Mouse (Mus musculus) embryo, embryonic 9.5 days (tissue): ENCODE data around the gene Ndufb2.

Source experiments
- DNase-seq: peaks from one replicate; pipeline ENCODE4 v3.0.0-alpha.2; 2017; ENCODE audit errors: extremely low spot score

The Ndufb2 gene

DNA sequence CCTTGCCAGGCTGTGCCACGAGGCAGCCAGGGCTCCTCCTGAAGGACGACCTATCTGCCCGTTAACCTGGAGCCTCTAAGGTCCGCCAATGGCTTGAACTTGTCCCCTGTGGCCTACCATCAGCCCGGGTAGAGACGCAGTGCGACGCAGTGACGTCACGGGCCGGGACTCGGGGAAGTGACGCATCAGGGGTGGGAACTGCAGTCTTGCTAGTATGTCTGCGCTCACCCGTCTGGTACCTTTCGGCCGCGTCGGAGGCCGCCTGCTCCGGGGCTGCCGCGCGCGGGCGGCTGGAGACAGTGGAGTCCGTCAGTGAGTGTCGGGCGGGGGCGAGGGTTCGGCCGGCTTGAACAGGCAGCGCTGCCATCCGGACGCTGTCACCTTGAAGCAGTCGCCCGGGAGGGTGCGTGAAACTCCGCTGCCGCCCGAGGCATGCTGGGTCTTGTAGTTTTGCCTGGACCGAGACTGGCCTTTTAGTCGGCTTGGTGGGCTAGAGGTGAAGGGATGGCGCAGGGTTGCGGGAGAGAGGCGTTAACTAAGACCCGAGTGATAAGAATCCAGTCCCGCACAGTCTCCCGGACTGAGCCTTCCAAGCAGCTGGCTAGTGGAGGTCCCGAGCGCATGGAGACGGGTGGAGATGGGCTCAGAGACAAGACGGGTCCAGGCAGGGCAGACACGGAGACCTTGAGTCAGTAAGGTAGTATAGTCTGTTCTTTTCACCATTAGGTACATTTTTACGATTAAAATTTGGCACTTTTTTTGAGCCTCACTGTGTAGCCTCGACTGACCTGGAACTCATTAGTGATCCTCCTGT, at the start of gene Ndufb2:
Gene Ndufb2 (plus strand): TSS at position 174 of the 814 bp plus-strand sequence.
- DNase-seq, result peak; percentile 98

DNA sequence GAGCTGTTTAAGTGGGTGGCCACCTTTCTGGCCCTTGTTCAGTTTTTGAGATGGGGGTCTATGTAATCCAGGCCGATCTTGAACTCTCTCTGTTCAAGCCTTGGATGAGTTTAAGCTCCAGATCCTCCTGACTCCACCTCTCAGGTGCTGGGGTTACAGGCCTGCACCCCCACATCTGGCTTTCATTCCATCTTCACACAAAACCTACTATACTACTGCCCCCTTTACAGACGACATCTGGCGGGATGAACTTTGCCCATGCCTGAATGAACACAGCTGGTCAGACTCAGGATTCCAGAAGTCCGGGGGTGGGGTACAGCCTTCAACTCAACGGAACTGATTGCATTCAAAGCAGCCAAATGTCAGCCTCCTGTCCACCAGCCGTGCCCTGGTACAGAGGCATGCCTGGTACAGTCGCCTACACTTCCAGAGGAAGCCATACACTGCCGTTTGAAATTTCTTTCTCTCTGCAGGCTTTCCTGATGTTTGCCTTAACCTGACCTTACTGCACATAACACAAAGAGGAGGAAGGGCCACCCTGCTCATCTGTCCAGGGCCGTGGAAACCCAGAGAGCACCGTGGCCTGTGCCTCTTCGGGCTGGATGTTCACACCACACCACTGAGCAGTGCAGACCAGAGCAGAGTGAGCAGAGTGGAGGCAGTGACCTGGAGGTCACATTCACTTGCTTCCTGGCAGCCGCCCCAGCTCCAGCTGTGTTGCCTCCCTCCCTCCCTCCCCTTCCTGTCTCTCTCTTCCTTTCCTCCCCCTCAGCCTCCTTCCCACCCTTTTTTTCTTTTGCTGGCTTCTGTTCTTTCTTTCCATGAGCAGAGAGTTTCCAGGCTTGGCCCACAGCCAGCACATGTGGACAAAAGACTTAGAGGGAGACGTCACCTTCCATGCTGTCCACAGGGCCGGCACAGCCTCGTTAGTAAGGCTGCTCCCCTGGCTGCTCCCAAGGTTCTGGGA, 49.5 kb upstream of the Ndufb2 start:
- peak; percentile 66 for DNase-seq

DNA sequence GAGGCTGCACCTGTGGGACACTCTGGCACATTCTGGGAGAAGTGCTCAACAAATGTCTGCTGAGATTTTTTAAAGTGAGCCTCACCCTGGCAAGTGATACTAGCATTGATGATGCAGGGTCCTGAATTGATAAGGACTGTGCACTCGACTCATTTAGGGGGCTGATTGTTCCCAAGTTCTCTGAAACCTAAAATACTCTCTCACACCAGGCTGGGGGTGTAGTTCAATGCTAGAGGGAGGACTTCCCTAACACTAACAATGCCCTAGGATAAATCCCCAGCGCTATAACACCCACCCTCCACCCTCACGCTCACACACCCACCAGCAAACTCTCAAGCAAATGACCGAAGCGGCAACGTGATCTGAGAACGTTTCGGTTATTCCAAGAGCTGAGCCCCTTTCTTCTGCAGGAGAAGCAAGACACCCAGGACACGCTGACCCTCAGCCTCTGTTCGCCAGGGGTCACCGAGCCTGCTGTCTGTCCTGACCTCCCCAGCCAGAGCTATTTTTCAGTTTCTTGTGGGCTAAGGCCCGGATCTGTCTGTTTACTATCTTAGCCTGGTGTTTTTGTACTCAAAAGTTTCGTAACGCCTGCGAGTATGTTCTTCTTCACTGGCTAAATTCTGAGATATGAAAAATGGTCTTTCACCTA, 48.5 kb upstream of the Ndufb2 start:
- DNase-seq, result no peak

DNA sequence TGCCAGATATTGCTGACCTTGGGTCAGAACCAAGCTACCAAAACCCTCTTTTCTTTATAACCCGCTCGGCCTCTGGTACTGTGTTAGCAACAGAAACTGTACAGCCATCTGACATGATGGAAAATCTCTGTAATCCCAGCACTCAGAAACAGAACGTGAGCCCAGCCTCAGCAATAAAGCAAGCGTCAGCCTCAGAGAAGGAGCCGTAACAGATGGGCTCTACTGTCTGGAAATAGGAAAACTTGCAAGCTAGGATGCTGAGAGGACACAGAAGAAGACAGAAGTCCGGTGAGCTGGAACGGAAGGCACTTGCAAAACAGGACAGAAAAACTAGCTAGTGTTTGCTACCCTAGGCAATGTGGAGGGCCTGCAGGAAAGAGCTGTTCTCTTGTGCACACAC, 46.9 kb upstream of the Ndufb2 start:
- DNase-seq, result no peak

DNA sequence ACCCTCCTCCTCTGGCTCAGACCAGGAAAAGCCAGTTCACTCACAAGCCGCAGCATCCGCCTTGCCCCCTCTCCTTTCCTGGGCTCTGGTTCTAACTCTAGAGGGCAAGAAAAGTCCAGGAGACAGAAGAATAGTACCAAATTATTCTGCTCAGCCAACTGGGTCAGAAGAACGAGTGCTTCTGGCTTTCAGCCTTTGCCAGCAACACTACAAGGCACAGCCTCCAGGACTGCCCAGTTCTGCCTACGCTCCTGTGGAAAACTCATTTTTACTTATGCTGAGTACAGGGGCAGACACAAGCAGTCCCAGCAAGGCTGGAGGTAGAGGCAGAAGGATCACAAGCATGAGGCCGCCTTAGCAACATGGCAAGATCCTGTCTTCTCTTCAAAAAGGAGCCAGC, 44.3 kb upstream of the Ndufb2 start:
- DNase-seq, result no peak

DNA sequence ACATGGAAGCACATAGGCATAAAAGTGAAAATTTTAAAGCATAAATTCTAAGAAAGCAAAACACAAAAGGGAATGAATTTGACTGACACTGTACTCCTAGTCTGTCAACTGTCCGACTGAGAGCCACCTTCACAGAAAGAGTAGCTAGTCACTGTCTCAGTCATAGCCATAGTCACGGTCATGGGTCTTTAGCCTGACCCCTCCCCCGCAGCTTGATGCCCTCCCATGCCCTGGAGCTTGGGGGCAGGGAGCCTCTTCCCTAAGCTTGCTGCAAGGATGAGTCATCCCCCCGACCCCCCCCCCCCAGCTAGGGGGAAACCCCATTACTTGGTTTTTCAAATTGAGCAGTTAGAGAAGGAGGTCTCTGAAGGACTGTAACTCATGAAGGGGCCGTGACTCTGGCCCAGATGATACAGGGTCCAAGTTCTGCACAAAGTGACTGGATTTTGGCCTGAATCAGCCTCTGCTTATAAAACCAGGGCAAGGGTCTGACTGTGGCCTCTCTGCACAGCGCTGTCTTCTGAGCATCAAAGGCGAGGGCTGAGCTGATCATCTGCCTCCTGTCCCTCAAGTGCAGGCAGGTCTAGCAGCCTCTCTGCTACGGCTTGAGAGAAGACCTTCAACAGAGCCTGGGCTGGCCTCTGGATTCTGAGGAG, 40.3 kb upstream of the Ndufb2 start:
- DNase-seq, result no peak

DNA sequence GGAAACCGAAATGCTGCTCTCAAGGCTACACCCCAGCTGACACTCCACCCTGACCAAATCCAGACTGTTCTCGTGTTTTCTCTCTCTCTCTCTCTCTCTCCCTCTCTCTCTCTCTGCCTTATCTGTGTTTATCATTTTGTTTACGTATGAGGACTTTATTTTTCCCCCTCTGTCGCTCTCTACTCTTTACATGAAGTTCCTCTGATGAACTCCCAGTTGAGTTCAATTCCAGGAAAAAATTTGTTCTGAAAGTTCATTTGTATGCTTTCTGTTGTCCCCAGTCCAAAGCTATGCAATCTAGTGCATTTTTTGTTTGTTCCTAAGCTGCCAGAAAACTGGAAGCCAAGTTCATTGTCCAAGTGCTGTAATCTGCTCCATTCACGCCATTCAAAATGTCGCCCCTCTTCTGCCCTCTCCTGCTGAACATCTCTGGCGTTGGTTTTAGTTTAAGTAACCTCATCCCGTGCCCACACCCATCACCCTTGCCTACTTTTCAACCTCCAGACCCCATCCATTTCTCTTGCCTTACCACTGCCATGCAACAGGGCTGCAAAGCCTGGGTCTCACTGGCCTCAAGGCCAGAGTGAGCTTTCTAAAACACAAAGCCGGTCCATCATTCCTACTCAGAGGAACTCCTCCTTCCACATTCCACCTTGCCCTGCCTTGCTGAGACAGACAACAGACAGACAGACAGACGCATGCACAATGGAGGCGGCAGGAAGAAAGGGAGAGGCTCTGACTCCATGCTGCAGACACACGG, 37.3 kb upstream of the Ndufb2 start:
- no peak for DNase-seq

DNA sequence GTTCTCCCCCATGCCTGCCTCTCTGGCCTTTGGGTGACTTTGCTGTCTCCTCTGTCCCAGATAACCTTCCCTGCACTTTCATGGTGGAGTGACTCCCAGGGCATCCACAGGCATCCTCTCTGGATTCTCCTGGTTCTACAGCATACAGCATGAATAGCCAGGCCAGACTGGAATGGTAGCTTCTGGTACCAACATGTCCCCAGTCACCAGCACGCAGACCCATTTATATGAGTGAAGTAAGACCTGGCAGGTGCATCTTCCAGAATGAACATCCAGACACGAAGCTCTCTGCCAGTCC, 36.8 kb upstream of the Ndufb2 start:
- DNase-seq, result no peak

DNA sequence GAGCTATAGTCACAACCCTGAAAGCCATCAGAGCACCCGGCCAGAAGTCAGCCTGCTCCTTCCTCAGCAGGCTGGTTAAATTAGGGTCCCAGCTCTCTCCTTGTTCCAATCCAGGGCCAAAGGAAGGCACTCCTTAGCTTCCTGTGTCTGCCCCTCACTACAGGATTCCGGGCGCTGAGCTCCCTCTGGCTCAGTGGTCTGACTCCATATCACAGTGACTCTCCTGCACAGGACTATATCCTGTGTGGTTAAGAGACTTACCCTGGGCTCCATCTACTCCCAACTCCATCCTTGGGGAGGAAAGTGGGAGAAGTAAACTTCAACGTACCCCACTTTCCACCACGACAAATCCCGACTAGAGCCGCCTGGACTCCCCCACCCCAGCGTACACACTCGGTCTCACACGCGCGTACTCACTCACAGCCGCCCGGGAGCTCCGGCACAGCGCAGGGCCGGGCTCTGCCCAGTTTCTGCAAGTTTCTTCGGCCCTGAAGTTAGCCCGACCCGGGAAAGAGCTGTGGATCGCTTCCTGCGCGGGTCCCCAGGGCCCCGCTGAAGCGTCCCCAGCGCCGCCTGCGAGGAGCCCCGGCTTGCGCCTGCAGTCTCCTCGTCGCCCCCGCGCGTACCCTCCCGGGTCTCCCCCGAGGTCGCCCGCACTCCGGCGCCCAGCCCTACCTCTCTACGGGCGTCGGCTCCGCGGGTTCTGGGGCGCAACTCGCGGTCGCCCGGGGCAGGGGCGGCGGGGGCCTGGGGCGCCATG, 35.3 kb upstream of the Ndufb2 start:
- peak; percentile 74 for DNase-seq

DNA sequence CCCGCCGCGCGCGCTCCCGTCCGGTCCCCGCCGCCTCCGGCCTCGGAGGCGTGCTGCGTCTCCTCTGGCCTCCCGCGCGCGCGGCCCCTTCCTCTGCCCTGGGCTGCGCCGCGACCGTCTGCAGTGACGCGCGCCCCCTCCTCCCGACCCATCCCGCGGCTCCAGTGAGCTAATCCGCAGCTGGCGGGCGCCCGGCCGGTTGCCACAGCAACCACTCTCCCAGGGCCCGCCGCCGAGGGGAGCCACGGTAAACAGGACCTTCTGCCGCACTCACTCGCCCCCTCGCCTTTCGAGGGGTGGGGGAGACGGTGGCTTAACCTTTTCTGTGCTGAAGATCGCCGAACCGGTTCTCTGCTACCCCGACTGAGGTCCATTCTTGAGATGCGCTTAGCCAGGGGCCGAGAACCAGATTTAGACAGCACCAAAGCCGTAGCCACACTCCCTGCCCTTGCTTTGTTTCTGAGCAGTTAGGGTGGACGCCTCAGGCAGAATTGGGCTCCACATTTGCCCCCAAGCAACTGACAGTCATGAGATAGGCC, 34.6 kb upstream of the Ndufb2 start, which contains the start of gene Dennd2a:
Gene Dennd2a (minus strand): TSS at position 145 of the 539 bp plus-strand sequence.
- DNase-seq, result peak; percentile 94

DNA sequence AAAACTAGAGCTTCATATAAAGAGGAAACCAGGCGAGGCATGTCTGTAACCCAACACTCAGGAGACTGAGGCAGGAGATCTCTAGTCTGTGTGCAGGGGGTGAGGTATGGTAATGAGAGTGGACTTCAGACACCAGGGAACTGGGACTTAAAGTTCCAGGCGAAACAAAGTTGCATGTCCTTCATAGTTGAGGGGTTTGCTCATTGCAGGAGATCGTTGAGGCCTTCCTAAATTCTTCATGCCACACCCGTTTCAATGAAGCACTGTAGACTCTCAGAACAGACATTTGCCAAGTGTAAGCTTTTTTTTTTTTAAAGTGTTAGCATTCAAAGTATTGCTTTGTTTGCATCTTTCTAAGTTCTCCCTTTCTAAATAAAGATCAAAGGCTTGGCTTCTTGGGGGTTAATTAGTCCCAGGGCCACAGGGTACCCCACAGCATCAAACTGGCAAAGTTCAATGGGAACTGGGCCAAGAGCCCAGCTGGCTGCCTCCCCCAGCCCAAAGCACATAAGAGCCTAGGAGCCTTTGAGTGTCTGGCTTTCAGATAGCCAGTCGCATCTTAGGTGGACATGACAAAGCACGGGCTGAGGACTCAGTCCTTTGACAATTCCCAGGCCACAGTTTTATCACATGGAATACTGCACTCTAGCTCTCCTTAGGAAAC, 33.0 kb upstream of the Ndufb2 start:
- no peak for DNase-seq

DNA sequence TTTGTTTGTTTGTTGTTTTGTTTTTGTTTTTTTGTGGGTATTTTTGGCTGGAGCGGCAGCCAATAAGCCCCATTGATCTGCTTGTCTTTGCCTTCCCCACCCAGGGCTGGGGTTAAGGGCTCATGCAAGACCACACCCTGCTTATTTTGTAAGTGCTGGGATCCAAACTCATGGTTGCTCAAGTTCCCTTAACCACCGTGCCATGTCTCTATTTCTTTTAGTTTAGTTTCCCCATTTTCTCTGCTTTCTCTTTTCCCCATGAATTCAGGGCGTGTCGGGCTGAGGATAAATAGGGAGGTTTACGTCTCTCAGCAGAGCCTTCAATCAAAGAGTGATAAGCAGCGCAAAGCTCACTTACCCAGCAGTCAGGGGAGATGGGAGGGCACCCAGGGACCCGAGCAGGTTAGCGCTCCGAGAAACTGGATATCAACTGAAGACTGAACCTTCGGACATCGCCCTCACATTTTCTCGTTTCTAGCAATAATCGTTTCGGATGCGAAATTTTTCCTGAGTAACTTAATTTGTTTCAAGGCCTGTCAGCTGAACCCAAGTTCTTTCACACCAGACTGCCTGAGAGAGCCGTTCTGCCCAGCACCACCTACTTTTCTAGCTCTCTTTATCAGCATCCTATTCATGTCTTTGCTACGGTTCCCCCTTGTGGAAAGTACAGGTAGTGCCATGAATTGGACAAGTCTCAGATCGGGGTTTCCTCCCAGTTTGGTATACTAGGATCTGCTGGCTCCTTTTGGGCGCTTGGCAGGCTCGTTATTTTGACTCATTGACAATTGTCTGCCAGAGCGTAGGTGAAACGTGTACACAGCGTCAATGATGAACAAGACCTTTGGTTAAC, 30.0 kb upstream of the Ndufb2 start:
- DNase-seq, result peak; percentile 84

DNA sequence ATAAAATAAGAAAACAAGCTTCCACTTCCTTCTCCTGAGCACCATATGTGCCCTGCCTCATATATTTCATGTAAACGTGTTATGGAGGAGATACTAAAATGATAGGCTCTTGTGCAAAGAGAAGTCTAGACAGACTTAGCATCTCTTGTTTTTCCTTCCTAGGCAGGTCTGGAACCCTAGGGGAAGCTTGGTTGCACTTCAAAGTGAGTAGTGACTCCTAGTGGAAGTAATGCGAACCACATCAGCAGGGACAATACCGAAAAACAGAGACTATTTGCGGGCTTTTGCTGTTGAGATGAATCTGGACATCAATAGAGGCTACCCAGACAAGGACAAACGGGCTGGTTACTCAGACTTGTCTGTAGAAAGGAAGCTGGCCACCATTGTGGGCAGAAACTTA, 24.8 kb upstream of the Ndufb2 start:
- peak; percentile 48 for DNase-seq

DNA sequence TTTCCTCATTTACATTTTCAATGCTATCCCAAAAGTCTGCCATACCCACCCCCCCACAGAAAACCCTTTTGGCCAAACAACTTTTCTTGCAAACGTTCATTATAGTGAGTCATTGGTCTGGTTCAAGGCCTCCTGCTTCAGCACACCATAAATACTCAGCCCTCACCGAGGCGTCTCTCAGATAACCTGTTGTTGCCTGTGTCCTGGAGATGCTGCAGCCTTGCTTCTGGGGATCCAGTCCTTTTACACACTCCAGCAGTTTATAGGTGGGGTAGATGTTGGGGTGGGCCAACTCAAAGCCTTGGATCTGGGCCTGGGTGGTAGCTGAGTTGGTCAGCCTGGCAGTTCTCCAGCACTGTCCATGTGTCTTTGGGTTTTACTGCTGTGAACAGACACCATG, 21.9 kb upstream of the Ndufb2 start:
- no peak for DNase-seq

DNA sequence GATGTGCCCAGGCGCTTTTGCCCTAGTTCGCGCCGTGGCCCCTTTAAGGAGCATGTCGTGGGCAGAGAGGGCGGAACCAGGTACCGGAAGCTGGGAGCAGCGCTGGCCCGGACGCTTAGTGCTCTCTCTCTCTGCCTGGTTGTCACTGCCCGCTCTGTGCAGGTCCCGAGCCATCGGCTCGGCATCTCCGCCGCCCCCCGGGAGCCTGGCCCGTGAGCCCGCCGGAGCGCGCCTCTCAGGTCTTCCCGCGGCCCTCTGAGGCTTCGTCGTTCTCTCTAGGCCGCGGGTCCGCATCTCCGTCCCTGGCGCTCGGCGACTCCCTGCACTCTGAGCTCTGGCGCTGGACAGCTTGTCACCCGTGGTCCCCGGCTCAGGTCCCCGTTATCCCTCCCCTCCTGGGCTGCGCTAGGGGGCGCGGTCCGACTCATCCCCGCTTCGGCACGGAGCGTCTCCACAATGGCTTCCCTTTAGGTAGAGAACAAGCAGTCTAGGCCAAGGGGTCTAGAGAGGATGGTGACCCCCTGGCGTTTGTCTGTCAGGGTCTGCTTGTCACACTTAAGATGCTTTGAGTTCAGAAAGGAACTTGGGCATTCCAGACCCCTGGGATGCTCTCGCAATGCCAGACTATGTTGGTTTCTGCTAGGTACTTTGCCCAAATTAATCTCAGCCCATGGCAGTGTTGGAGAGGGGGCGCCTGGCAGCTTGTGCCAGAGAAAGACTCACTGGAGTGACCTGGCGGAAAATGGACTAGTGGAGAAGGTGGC, 18.4 kb upstream of the Ndufb2 start, which contains the start of gene Adck2:
Gene Adck2 (plus strand): TSS at position 83 of the 764 bp plus-strand sequence.
- DNase-seq, result peak; percentile 87

DNA sequence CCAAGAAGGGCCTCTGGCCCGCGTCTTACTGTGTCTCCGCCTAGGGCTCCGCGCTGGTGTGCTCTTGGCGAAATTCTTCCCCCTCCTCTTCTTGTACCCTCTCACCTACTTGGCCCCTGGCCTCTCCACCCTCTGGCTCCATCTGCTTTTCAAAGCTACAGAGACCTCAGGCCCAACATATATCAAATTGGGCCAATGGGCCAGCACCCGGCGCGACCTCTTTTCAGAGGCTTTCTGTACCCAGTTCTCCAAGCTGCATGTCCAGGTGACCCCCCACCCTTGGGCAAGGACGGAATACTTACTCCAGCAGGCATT, 17.9 kb upstream of the Ndufb2 start:
- DNase-seq, result no peak

DNA sequence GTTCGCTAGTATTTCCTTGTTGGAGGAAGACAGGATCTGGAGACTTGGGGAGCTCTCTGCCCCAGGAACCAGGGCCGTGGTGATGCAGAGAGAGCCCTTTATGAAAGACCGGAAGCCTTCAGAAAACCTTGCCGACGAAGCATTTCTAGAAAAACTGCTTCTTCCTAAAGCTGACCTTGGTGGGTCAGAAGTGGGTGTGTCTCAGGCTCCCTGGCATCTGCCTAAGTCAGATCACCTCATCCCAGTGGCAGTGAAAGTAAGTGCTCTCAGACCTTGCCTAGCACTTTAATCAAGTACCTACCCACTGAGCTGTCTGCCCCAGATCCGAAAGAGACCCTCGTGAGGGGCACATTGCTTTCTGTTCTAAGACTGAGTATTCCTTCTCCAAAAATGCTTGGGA, 17.4 kb upstream of the Ndufb2 start:
- DNase-seq, result no peak

DNA sequence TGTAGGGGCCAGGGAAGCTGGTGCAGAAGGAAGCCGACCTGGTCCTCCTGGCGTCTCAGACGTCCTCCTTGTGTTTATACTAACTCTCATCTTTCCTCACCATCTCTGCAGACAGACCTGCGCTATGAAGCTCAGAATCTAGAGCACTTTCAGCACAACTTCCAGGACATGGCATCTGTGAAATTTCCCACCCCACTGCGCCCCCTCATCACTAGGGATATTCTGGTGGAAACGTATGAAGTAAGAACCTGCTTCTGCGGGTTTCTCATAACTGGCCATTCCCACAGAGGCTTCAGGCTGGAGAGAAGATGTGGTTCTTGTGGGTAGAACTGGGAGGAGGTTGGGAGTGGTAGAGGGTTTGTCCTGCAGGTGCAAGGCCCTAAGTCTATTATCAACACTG, 12.8 kb upstream of the Ndufb2 start:
- DNase-seq, result no peak
